Mouse (Mus musculus) thymus, adult 2 months (tissue): ENCODE measurements around the gene Cnr2. TPM values are rescaled to one million over a fixed set of nuclear protein-coding genes. Genes with fewer than 3 reads are reported as not detected.

Experiments
- DNase-seq: peaks from one replicate; pipeline ENCODE4 v3.0.0; 2021
- H3K27ac ChIP-seq: fragments of 200-500 bp; 2 replicates; pipeline ENCODE4 v1.5.1; 2012; ENCODE audit warnings: low read length, control low read depth; ENCODE audit not compliant: control insufficient read depth, insufficient read depth
- H3K27me3 ChIP-seq: fragments of 200-500 bp; 2 replicates; pipeline ENCODE4 v1.6.1; 2012; ENCODE audit warnings: mild to moderate bottlenecking, low read length, moderate library complexity, mixed read lengths; ENCODE audit not compliant: control insufficient read depth, insufficient read depth
- H3K36me3 ChIP-seq: fragments of 200-500 bp; 2 replicates; pipeline ENCODE4 v1.6.1; 2012; ENCODE audit warnings: mild to moderate bottlenecking, low read length, moderate library complexity; ENCODE audit not compliant: control insufficient read depth, insufficient read depth
- H3K4me1 ChIP-seq: fragments of 200-500 bp; replicated peaks from 2 replicates; pipeline ENCODE4 v1.6.1; 2012; ENCODE audit warnings: low read length; ENCODE audit not compliant: control insufficient read depth, insufficient read depth
- H3K4me3 ChIP-seq: fragments of 200-500 bp; 2 replicates; pipeline ENCODE4 v1.5.1; 2012; ENCODE audit warnings: mild to moderate bottlenecking, low read length, control low read depth, moderate library complexity; ENCODE audit not compliant: control insufficient read depth, insufficient read depth
- CTCF ChIP-seq: fragments of 200-500 bp; IDR thresholded peaks from 2 replicates; pipeline ENCODE4 v1.5.1; 2012; ENCODE audit warnings: mild to moderate bottlenecking, control low read depth, low read length, moderate library complexity, borderline replicate concordance; ENCODE audit not compliant: control insufficient read depth, poor library complexity, insufficient read depth; ENCODE audit errors: extremely low read depth
- POLR2A ChIP-seq: fragments of 200-500 bp; IDR thresholded peaks from 2 replicates; pipeline ENCODE4 v1.6.1; 2012; ENCODE audit warnings: mild to moderate bottlenecking, low read length, control low read depth, moderate library complexity; ENCODE audit not compliant: control insufficient read depth, poor library complexity, insufficient read depth; ENCODE audit errors: extremely low read depth
- WGBS: fragments of 180-500 bp; shearing (Covaris S2); methylation state at CpG from one replicate; pipeline ENCODE4 v1.1.7; 2018; 5-methylcytosine and 5-hydroxymethylcytosine counted together
- polyA plus RNA-seq: library from polyadenylated mRNA; depleted of rRNA; stranded (reverse); fragments of >200 nt; gene quantifications from 2 replicates; pipeline ENCODE4 v1.2.3, GENCODE M21; 2012

Gene Cnr2
- polyA plus RNA-seq, 1 experiment, result 9.3 TPM

GRCm38 (mm10) chr4:135913433-135913832 lies 18.2 kb downstream of the Cnr2 start:
- no peak for DNase-seq
- Histone ChIP-seq H3K4me1 (peaks cover 5% of the 10 kb centered on the region), H3K27me3 (no peaks in the 10 kb centered on the region), H3K36me3 (no peaks in the 10 kb centered on the region; the same call in 1 of the 2 replicates), H3K27ac (no peak overlapping the region), H3K4me3 (no peak overlapping the region)
- WGBS, result 69% methylated on average over 4 of the region's 4 CpGs
- TF ChIP-seq POLR2A (no peak), CTCF (no peak)

GRCm38 (mm10) chr4:135918635-135919279 lies 23.6 kb downstream of the Cnr2 start:
- no peaks in the 10 kb centered on the region; the same call in 1 of the 2 replicates for H3K36me3 ChIP-seq
- DNase-seq, result no peak
- H3K27me3 ChIP-seq, result no peaks in the 10 kb centered on the region
- 27% methylated on average over 13 of the region's 13 CpGs for WGBS
- TF ChIP-seq POLR2A (no peak), CTCF (no peak)
- peaks cover 8% of the 10 kb centered on the region for H3K4me1 ChIP-seq
- H3K4me3 ChIP-seq, result no peak overlapping the region
- no peak overlapping the region for H3K27ac ChIP-seq

GRCm38 (mm10) chr4:135919280-135919639 lies 24.1 kb downstream of the Cnr2 start:
- no peak overlapping the region for H3K27ac ChIP-seq
- H3K36me3 ChIP-seq, result no peaks in the 10 kb centered on the region; the same call in 1 of the 2 replicates
- TF ChIP-seq POLR2A, result no peak
- TF ChIP-seq CTCF, result no peak
- no peak for DNase-seq
- H3K27me3 ChIP-seq, result no peaks in the 10 kb centered on the region
- H3K4me3 ChIP-seq, result no peak overlapping the region
- 85% methylated on average over 3 of the region's 3 CpGs for WGBS
- peaks cover 8% of the 10 kb centered on the region for H3K4me1 ChIP-seq

GRCm38 (mm10) chr4:135920304-135921241 lies 25.4 kb downstream of the Cnr2 start, which contains the start of gene Fuca1:
TSS of gene Fuca1 (plus strand) at chr4:135920735.
- H3K36me3 ChIP-seq, result no peaks in the 10 kb centered on the region; the same call in 1 of the 2 replicates
- H3K4me3 ChIP-seq, result peak within 1 kb of the TSS; percentile 85
- TF ChIP-seq CTCF (peak; percentile 84), POLR2A (peak; percentile 58; the same call in 1 of the 2 replicates)
- H3K27ac ChIP-seq, result peak within 1 kb of the TSS; percentile 43; the same call in 1 of the 2 replicates
- H3K4me1 ChIP-seq, result peaks cover 8% of the 10 kb centered on the region
- 1% methylated on average over 60 of the region's 60 CpGs for WGBS
- DNase-seq, result peak; percentile 98
- no peaks in the 10 kb centered on the region for H3K27me3 ChIP-seq

GRCm38 (mm10) chr4:135921257-135922120 lies 26.3 kb downstream of the Cnr2 start:
- DNase-seq, result no peak
- 8% methylated on average over 26 of the region's 26 CpGs for WGBS
- H3K4me3 ChIP-seq, result peak overlapping the region; percentile 85

GRCm38 (mm10) chr4:135922190-135922589 lies 27.0 kb downstream of the Cnr2 start:
- DNase-seq, result no peak
- peaks cover 8% of the 10 kb centered on the region for H3K4me1 ChIP-seq
- no peak overlapping the region for H3K27ac ChIP-seq
- WGBS, result 93% methylated on average over 1 of the region's 1 CpGs
- H3K36me3 ChIP-seq, result no peaks in the 10 kb centered on the region; the same call in 1 of the 2 replicates
- H3K27me3 ChIP-seq, result no peaks in the 10 kb centered on the region
- no peak overlapping the region for H3K4me3 ChIP-seq
- no peak for TF ChIP-seq POLR2A
- no peak for TF ChIP-seq CTCF

More at GRCm38 (mm10) chr4:135921257-135922120, 26.3 kb downstream of the Cnr2 start:
- H3K27me3 ChIP-seq, result no peaks in the 10 kb centered on the region
- peak overlapping the region; percentile 43; the same call in 1 of the 2 replicates for H3K27ac ChIP-seq
- peaks cover 8% of the 10 kb centered on the region for H3K4me1 ChIP-seq
- TF ChIP-seq CTCF, result no peak
- TF ChIP-seq POLR2A, result no peak
- no peaks in the 10 kb centered on the region; the same call in 1 of the 2 replicates for H3K36me3 ChIP-seq
